Mouse (Mus musculus) erythroblast, embryonic 14.5 days (primary cell): Measurements from ENCODE around the gene Them4.

Experiments used
- GATA1 ChIP-seq: IDR thresholded peaks from 2 replicates; pipeline ENCODE4 v1.6.1; 2012; ENCODE audit warnings: low read length, inconsistent platforms, mixed read lengths
- TAL1 ChIP-seq: IDR thresholded peaks from 3 replicates; pipeline ENCODE4 v1.6.1; 2012; ENCODE audit warnings: low read length, inconsistent platforms, mixed read lengths

- no peak for TF ChIP-seq GATA1
- TF ChIP-seq TAL1, result no peak
Measured at GRCm38 (mm10) chr3:94366761-94367160, 56.9 kb downstream of the Them4 start.
